Mouse (Mus musculus) B cell, adult 2 months (primary cell): ENCODE measurements at regions not wholly inside any gene's neighbourhood (a gene's known extent, or its start where the extent isn't known, plus 50 kb on each side); places are given as distances from the start of the nearest gene placed in this dataset.
A peak's percentile ranks its signal among the peaks of the same experiment; 100 is the strongest.
"Not testable (repeated sequence)": the region's sequence is repeated elsewhere in the genome, so short reads cannot be mapped to it uniquely, and the experiment has no call there.

Experiments
- DNase-seq, 2 experiments: peaks; one replicate each; pipeline ENCODE4 v3.0.0; 2022

DNA sequence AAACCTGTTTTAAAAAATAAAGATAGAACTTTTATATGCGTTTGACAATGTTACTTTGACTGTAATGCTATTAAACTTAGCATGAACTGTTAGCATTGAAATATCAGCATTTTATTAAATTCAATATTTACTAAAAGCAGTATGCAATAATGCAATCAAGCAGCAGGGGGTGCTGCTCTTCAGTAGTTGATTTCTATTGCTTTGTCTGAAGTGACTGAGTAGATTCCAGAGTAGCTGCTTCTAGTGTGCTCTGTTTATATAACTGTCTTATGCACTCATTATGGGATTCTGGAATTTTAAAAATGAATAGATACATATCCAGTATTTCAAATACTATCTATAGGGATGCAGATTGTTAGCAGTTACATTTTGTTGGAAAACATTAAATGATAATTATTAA is 146.2 kb downstream of the Gm28710 start:
- DNase-seq = peak; percentile 5 to 22

DNA sequence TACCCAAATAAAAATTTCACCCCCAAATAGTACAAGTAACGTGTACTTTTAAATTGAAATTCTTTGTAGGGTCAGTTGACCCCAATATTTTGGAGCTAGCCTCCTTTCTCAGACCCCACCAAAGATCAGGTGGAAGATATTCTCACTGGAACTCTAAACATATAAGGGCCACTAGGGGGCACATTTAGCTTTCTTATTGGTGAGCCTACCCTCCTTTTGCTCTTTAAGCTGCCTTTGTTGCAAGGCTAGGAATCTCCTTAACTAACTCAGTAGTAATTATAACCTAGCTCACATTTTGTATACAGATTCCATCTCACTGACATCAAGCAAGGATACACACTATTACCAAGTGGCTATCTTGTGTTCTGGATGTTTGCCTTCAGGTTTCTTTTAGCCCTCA is 155.8 kb downstream of the Gm28710 start:
- DNase-seq = peak; percentile 2 to 16

DNA sequence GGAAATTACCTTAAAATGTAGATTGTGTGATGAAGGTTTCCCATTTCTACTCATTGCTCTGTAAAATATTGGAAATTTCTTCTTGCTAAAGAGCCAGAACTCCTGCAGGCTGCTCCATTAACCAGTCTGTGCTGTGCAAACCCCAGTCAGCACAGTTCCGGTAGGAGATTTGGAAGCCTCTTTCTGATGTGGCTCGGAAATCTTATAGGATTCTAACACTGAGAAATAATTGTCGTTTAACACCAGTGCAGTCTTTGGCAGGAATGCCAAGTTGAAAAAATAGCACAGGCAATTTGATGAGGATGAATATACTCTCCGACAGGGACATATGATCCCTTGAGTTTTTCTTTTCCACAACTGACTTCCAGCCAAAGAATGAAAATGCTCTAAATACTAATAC is 176.1 kb downstream of the Gm28710 start:
- no peak for DNase-seq

DNA sequence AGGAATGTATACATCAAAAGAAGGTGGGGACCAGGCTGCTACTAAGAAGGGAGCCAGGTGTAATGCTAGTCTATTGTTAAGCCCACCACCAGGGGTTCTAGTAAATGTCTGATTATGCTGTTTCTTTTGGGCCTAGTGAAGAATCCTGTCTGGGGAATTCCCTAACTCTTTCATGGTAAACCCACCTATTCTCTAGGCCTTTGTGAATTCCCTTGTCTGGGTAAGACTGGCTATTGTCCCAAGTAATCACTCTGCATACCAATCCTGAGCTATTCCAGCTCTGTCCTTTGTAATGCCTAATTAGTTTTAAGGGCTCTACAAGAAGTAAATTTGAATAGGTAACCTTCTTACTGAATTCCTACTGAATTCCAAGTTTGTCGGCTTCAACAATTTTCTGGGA is 177.2 kb downstream of the Gm28710 start:
- not testable (repeated sequence) for DNase-seq

DNA sequence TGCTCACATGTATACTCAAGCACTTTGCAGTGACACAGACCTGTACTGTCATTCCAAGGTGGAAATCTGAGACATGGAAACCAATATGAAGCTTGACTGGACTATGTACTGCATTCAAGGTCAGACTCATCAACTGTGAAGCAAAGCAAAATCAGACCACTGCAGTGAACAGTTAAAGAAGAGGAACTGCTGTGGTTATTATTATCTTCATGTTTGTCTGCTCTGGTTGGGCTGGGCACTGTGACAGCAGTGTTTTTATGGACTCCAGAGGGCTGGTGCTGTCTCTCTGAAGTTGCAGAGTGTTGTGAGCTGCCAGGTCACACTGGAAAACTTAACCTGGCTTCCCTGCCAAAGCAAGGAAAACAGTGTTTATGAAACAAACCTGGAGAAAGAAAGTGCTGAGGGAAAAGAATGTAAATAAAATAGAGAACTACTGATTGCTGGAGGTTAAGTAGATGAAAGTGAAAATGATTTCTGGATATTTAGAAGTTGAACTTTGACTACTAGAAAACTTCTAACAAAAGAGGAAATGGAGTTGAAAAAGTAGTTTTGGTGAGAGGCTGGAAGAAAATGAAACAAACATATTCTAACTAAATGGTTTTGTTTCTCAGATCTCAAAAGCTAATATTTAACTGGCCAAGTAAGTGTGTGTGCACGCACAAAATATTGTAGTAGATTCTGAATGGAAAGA is 181.7 kb downstream of the Gm28710 start:
- peak; percentile 11 to 19 for DNase-seq

DNA sequence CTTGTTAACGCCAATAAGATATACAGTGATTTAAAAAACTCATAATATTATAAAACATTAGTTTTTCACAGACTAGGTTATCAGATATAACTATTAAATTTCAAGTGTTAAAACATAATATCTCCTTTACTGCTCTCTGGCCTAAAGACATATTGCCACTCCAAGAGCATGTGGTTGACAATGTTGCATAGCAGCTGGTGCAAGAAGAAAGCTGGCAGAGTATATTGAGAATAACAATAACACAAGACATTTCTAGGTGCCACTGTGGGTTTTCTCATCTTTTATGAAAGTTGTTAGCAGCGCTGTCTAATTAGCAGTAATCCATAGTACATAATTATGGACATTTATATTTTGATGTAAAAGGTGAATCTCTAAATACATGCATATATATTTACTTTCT is 184.4 kb downstream of the Gm28710 start:
- DNase-seq = no peak

DNA sequence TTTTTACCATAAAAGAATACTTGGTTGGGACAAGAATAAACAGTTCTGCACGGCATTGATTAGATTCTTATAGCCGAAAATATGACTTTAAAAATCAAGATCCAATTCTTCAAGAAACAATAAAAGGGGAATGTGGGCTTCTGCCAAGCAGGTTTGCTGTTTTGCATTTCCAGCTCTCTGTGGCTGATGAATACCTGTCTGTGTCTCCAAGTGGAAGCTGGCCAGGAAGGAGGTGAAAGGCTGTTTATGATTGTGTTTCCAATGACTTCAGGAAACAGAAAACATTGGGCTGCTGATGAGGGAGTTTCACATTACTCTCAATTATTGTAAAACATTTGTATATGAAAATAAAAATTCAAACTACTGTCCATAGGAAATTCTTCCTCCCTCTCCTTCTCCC is 193.3 kb downstream of the Gm28710 start:
- DNase-seq = no peak

DNA sequence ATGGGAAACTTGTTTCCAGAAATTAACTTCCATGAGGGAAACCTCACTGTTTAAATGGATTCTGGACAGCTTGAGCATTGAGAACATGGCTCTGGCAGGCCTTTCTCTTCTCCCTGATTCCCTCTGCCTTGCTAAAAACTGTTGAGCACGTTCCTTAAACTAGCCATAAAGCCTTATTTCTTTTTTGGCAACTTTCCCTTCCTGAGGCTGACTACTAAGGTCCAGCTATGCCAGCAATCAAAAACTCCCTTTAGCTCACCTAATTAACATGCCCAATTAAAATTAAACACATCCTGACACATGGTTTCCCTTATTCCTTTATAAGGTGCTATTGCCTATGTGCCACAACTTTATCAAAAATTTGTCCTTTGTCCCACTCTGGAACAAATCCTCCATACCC is 199.9 kb downstream of the Gm28710 start:
- no peak for DNase-seq

DNA sequence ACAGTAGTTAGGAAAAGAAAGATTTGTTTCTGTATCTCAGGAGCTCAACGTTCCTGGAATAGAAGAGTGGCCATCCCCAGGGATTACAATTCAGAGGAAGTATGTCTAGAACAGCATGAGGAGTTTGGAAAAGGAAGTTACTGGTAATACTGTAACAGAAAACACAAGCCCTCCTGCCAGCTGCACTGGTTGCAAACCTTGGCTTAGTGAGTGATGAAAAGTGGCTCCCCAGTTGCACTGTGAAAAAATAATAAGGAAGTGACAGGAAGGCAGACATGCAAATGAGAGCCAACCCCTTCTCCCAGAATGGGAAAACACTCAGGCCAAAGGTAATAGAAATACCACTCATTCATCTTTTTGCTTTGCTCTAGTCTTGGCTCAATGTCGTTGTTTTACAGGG is 207.6 kb downstream of the Gm28710 start:
- DNase-seq = no peak

DNA sequence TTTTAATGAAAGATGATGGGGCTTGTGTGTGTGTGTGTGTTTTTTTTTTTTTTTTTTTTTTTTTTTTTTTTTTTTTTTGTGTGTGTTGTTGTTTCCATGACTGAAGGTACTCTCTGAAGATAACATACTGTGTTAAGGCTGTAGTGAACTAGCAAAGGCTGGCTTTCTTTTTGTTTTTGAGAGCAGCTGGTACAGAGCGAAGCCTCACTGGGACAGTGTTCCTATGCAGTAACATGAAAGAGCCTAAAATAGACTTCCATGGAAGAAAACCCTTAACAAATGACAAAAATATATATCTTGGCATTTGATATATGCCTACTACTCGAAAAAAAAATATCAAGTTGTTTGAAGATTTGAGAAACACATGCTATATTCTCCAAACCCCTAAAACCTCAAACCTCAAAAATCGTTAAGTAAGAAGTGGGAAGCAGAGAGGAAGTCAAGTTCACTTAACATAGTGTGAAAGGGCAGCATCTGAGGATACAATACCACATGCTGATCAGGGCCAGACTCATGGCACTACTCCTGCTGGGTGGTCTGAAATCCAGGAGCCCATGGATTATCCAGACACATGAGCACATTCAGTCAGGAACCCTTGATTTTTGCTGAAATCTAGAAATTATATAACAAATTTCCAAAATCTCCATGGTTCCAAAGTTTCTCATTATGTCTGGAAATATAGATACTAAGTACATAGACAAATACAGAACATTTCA is 215.4 kb downstream of the Gm28710 start:
- DNase-seq = no peak

DNA sequence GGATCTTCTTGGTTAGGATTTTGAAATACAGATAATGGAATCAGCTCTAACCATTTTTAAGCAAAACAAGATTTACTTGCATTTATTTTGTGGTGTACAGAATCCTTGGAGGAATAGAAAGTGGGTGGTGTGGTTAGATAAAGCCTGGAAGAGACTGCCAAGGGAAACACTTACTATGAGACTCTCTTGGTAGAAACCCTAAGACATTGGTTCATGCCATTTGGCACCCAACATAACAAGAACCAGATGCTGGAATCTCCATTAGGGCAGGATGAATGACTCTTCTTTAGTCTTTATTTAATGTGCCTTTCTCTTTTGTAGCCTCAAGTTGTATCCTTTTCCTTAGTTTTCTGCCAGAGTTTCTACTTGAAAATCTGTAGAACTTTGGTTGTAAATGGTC is 230.0 kb downstream of the Gm28710 start:
- DNase-seq = no peak

DNA sequence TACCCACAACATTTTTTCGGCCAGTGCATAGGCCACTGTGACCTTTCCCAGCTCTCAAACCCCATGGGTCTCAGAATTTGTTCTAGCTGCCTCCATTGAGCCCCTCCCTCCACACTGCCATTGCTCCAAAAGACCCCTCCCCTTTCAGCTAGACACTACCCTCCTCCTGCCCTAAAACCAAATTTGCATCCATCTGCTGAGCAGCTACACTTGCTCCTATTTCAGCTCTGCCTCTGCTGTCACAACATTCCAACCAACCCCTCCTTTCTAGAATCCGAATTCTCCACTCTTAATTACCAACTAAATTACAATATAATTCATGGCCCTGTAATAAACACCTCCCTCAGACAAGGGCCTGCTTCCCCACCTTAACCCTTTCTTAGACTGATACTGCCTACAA is 262.3 kb downstream of the Gm28710 start:
- DNase-seq = no peak

DNA sequence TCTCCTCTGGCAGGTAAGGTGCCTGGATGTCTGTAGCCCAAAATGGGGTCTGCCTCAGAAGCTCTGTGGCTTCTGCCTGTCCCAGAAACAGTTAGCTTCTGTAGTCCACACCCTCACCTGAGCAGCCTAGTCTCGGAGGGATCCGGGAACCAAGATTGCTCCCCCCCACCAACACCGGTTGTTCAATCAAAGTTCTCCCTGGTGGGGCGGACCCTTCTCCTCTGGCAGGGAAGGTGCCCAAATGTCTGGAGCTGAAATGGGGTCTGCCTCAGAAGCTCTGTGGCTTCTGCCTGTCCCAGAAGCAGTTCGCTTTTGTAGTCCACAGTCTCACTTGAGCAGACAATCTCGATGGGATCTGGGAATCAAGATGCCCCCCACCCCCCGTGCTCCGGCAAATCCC is 273.0 kb downstream of the Gm28710 start:
- no peak for DNase-seq

DNA sequence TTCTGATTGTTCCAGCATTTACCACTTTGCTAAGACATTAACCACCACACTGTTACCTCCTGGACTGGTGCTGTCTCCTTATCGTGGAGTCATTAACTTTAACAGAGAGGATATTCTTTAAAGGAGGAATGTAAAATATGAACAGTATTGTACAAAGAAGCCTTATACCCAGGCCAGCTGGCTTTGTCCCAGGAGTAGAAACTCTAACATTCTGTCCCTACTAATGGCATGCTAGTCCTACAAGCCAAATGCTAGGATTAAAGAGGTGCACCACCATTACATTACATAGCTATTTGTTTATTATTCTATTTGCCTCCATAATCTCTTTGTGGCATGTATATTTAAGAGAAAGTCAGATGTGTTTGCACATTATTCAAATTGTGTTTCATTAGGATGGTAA is 288.8 kb downstream of the Gm28710 start:
- no peak for DNase-seq

DNA sequence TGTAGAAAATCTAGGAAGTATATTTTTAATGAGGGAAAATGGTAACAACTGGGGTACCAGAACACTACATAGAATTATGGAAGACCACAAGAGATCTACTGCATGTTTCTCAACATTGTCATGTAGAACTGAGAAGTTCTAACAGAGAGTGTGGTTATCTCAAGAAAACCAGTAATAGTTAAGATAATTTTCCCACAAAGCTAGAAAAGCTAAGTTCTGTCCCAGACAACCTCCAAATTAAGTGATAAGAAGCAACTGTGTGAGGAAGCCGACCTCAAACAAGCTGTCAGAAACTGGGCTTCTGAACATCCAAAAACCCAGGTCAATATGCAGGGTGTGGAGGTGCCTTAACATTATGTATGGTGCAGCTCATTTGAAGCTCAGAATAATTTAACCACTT is 261.4 kb upstream of the Speer4f2 start:
- DNase-seq = no peak

DNA sequence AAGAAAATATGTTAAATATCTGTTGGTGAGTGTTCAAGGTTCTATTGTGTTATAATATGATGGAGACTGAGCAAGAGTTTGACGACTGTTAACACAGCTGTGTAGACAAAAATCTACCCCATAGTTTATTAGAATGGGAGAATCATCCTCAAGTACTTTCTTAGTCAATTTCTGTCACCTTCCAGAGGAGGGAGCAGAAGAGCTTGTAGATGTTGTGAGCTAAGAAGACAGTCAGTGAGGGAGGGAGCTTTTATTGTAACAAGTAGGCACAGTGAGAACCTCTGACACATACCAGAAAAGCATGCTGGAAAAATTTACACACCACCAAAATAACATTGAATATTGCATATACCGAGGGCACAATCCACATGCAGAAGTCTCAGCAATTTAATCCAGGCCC is 261.0 kb upstream of the Speer4f2 start:
- no peak for DNase-seq

DNA sequence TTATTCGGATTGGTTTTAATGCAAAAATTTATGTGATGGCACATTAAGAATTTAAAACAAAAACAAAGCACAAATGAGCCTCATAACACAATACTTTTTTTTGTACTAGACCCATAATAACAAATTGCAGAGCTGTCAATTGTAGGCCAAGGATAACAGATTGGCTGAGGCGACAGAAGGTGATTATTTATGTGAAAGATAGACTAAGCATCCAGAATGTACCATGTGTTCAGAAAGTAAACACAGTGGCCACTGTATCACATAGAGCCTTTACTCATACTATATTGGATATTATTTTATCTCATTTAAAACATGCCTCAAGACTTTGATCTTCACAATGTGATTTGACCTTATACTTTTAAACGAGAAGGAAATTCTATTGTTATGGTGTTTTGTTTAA is 257.9 kb upstream of the Speer4f2 start:
- no peak for DNase-seq

DNA sequence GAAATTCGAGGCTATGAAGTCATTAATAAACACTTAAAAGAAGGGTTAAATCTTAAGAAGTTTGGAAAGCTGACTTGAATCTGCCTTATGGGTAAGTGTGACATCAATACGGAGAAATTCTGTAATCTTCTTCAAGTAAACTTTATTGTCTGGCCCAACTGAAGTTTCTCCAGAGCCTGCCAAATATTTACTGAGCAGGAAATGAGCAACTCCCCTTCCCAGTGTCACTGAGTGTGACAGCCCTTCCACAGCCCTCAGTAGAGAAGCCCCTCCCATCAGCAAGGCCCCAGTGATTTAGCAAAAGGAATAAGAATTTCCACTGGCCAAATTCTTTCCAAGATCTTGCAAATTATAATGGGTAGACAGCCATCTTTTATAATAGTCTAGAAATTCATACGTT is 256.9 kb upstream of the Speer4f2 start:
- DNase-seq = no peak

DNA sequence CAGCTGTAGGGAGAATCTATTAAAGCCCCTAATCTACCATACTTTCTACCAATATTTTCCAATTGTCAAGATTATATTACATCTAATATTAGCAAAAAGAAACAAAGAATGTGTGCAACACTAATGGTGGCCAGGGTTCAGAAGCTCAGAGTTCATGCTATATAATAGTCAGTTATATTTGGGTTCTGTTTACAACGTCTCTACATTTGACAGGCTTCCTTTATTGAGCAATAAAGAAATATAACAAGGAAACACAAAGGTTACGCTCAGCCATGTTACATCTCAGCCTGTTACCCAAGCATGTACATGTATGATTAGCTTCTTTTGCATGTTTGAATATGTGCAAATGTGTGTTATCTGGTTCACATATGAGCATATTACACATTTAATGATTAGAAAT is 247.7 kb upstream of the Speer4f2 start:
- no peak for DNase-seq

DNA sequence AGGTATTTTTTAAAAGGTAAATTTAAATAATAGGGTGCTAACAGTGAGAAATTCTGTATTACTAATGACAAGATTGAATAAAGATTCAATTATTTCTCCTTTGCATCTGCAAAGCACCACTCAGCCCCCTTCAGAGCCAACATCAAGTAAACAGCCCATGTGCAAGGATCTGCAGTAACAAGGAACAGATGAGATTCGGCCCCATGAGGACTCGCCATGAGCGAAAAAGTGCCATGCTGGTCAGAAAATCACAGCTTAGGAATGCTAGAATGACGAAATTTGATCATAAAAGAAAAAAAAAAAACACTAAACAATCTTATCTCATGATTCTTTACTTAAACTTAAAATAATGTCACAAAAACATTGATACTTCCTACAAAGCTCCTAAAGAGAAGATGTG is 245.5 kb upstream of the Speer4f2 start:
- no peak for DNase-seq

DNA sequence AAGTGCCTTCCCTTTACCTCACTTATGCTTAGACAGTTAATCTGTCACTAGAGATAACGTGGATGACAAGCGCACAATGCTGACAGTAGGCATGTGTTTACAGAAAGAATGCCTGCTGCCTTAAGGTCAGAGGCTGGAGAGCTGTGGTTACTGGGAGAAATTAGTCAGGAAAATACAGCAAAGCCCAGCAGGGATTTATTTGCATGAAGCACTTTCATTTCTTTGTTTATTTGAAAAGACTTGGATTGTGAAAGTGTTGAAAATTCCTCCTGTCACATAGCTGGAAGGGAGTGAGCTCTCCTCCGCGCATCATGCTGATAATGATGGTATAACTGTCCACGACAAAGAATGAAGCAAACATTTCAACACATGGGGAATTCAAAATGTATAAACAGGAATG is 237.5 kb upstream of the Speer4f2 start:
- no peak for DNase-seq

DNA sequence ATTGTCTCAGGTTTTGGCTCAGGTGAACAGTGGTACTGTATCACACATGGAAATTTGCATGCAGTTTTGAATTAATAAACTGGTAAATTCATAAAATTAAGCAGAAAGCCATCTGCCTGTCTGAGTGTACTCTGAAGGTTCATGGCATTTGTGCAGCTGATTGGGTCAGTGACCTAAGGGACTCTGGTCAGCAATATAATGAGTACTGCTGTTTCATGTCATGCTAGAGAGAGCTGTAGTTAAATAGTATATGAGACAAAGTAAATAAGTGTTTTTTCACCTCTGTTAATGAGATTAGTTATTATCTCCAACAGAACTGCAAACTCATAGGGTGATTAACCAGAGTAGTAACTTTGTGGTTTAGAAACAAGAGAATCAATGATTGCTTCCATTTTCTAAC is 231.4 kb upstream of the Speer4f2 start:
- DNase-seq = no peak

DNA sequence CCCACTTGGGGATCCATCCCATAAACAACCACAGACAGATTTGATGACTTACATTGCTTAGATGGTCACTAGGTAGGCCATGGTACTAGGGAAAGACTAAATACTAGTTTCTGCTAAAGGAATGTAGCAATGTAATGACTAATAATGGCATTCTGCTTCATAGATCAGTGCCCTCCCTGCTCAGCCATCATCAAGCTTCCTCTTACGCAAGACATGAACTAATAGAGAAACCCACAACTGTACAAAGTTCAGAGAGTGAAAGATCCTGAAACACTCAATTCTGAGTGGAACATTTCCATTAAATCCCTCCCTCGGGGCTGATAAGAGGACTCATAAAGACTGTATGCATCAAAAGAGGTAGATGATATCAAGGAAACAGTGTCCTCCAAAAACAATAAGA is 198.4 kb upstream of the Speer4f2 start:
- DNase-seq = no peak

DNA sequence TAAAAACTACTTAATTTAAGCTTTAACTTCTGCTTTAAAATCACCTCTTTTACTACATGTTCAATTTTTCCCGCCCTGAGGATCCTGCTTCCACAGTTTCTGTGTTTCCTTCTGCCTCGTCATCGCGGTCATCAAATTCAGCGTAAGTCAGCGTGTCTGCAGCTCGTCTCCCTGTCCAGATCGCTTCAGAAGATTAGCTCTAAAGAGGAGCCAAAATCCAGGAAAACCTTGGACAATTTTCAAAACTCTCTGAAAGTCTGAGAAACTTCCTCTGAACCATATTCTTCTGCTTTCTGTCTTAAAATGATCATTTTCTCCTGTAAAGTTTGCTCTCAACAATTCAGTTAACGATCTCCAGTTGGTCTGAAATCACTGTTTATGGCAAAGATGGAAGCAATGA is 196.2 kb upstream of the Speer4f2 start:
- no peak for DNase-seq
